Mouse (Mus musculus): ENCODE measurements around the gene Rictor.

DNA sequence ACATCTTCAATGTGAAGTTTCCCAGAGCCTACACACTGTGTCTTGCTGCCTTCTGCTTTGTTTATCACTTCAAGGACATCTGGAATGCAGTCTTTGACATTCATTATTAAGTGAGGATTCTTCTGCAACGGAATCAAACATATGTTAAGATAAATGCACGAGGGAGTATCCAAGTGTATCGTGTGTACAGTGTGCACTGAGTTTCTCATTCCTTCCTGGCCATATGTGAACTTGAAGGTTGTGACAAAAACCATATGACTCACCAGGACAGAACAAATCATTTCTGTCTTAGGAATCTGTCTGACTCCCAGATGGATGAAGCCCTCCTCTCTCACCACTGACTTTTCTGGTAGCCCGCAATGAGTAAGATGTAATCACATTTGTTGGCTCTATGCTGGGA is 107.6 kb downstream of the Rictor start:
- TF ChIP-seq CTCF (IDR thresholded peaks at IDR 0.05; ENCODE audit: extremely low read depth, insufficient read depth, low read length) = no peak
- no peak for TF ChIP-seq POLR2A (IDR thresholded peaks at IDR 0.05; ENCODE audit: extremely low read depth, insufficient read depth, low read length)
